Mouse (Mus musculus): ENCODE measurements around the gene Abcg8.

The Abcg8 gene

GRCm38 (mm10) chr17:84713563-84714164 is 37.6 kb downstream of the Abcg8 start:
- CTCF ChIA-PET = interaction anchor here (0.6 kb wide), 1 partner anchor 773 kb away, joined by 3 read pairs; no protein-coding TSS in a partner anchor

- CTCF ChIA-PET = no interaction called here
Measured at GRCm38 (mm10) chr17:84714930-84715329, 38.8 kb downstream of the Abcg8 start.

GRCm38 (mm10) chr17:84716252-84716872 is 40.3 kb downstream of the Abcg8 start:
- CTCF ChIA-PET = no interaction called here

GRCm38 (mm10) chr17:84717416-84717815 is 41.3 kb downstream of the Abcg8 start:
- CTCF ChIA-PET = interaction anchor here (0.6 to 0.7 kb wide), 2 partner anchors 14 to 18 kb away, joined by 5 to 8 read pairs; no protein-coding TSS in a partner anchor

GRCm38 (mm10) chr17:84719105-84719504 is 43.0 kb downstream of the Abcg8 start:
- CTCF ChIA-PET = no interaction called here

- CTCF ChIA-PET = no interaction called here
Measured at GRCm38 (mm10) chr17:84724028-84724427, 47.9 kb downstream of the Abcg8 start.

- CTCF ChIA-PET = no interaction called here
Measured at GRCm38 (mm10) chr17:84725163-84725562, 49.1 kb downstream of the Abcg8 start.

- CTCF ChIA-PET = interaction anchor here (1.0 kb wide), 1 partner anchor 33 kb away, joined by 4 read pairs; no protein-coding TSS in a partner anchor
Measured at GRCm38 (mm10) chr17:84728201-84728911, 52.3 kb downstream of the Abcg8 start.

GRCm38 (mm10) chr17:84729140-84729539 is 53.0 kb downstream of the Abcg8 start:
- CTCF ChIA-PET = no interaction called here

GRCm38 (mm10) chr17:84731361-84731760 is 55.3 kb downstream of the Abcg8 start:
- CTCF ChIA-PET = interaction anchor here (0.7 kb wide), 1 partner anchor 48 kb away, joined by 5 read pairs; the partner anchor contains the start of gene Abcg5

GRCm38 (mm10) chr17:84732612-84733011 is 56.5 kb downstream of the Abcg8 start:
- CTCF ChIA-PET = no interaction called here

- CTCF ChIA-PET = no interaction called here
Measured at GRCm38 (mm10) chr17:84736719-84737118, 60.6 kb downstream of the Abcg8 start.

- CTCF ChIA-PET = no interaction called here
Measured at GRCm38 (mm10) chr17:84738073-84738797, 62.1 kb downstream of the Abcg8 start.

GRCm38 (mm10) chr17:84744256-84744655 is 68.2 kb downstream of the Abcg8 start:
- CTCF ChIA-PET = no interaction called here

GRCm38 (mm10) chr17:84745001-84745400 is 68.9 kb downstream of the Abcg8 start:
- CTCF ChIA-PET = no interaction called here

GRCm38 (mm10) chr17:84747212-84747611 is 71.1 kb downstream of the Abcg8 start:
- CTCF ChIA-PET = no interaction called here

- CTCF ChIA-PET = interaction anchor here (0.7 kb wide), 1 partner anchor 80 kb away, joined by 3 read pairs; no protein-coding TSS in a partner anchor
Measured at GRCm38 (mm10) chr17:84748152-84748682, 72.1 kb downstream of the Abcg8 start.

GRCm38 (mm10) chr17:84749297-84749696 is 73.2 kb downstream of the Abcg8 start:
- CTCF ChIA-PET = no interaction called here

Measured in spleen, embryonic (tissue).